Mouse (Mus musculus): Measurements from ENCODE around the gene Nipsnap3a.

The Nipsnap3a gene

DNA sequence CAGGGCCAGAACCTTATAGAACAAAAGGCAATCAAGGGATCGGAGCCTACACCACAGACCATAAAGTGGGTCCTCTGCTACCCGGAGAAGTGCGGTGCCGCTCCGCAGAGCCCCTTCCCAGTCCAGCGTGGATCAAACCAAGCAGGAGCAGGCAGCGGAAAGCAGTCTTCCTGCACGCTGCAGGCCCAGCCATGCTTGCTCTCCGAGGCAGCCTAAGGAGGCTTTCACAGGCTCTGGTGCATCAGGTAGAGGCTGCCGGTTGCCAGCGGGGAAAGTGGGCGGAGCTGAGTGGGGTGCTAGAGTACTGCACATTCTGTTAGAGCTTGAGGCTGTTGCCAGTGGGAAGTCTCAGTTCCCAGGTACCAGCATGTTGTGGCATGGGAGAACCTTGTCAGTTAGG lies at the start of gene Nipsnap3a:
Gene Nipsnap3a (plus strand): TSS at position 25 of the 400 bp plus-strand sequence.
- peak; percentile 59 for DNase-seq (ENCODE audit: low read depth, low spot score)

DNA sequence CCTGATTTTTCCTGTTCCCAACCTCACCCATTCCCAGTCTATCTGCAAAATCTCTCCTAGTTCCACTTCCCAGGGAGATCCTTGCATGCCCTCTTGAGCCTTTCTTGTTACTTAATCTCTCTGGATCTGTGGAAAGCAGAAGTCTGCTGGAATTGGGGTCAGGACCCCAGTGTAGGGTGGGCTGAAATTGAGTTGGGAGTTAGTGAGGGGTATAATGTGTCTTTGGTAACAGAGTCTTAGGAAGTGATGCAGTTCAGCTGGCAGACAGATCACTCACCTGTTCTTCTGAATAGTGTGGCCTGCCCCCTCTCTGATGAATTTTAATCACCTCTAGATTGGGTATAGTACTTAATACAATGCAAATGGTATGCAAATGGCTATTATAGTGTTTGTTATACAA lies 42.4 kb upstream of the Nipsnap3a start:
- DNase-seq (ENCODE audit: low read depth, low spot score): no peak

DNA sequence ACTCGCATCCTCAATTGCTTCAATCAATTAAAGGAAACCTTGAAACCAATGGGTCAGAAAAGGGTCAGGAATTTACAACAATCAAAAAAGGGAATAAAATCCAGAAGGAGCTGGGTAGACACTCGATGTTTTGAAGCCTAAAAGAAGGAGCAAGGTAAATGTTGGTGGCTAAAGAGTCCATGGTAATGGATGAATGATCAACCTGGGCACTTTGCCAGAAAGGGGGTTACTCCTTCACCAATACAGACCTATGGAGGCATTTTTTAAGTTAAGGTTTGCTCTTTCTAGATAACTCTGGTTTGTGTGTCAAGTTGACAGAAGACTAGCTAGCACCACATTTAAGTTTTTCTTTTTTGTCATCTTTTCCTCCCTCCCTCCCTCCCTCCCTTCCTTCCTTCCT lies 40.1 kb upstream of the Nipsnap3a start:
- DNase-seq (ENCODE audit: low read depth, low spot score): no peak

DNA sequence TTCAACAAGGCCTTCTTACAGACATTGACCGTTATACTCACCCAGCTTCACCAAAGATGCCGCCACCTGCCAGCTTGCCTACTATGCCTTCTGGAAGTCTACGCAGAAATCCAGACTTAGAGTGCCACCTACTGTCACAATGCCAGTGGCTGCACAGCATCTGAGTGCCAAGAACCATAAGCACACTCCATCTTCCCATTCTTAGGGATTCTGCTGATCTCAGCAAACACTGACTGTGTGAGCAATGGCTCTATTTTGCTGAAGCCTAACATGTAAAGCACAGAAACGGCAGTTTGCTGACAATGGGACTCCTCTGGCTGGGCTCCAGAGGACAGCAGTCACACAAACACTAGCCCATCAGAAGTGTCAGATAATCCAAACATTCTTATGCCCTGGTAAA lies 30.4 kb upstream of the Nipsnap3a start:
- peak; percentile 41 for DNase-seq (ENCODE audit: low read depth, low spot score)

DNA sequence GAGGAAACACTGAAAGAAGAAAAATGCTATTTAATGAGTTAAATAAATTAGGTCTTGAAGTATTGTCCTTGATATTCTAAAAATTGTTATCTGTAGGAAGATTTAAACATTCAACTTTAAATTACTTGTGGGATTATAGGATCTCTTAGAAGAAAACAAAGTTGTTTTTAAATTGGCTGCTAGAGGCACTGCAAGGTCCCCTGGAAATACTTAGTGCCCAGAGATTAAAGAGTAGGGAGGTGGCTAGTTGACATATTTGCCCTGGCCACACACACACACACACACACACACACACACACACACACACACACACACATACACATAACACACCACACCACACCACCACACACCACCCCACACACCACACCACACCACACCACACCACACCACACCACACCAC lies 24.8 kb upstream of the Nipsnap3a start, which contains the start of gene Olfr270:
Gene Olfr270 (plus strand): TSS at position 301 of the 400 bp plus-strand sequence.
- no peak for DNase-seq (ENCODE audit: low read depth, low spot score)

- peak; percentile 48 for DNase-seq (ENCODE audit: low read depth, low spot score)
These were observed 3.9 kb upstream of the Nipsnap3a start for GRCm38 (mm10) chr4:52985216-52985615.

GRCm38 (mm10) chr4:52986266-52986665 lies 2.8 kb upstream of the Nipsnap3a start:
- no peak for DNase-seq (ENCODE audit: low read depth, low spot score)

- DNase-seq (ENCODE audit: low read depth, low spot score): no peak
These were observed 10.4 kb downstream of the Nipsnap3a start for GRCm38 (mm10) chr4:52999449-52999848.

DNA sequence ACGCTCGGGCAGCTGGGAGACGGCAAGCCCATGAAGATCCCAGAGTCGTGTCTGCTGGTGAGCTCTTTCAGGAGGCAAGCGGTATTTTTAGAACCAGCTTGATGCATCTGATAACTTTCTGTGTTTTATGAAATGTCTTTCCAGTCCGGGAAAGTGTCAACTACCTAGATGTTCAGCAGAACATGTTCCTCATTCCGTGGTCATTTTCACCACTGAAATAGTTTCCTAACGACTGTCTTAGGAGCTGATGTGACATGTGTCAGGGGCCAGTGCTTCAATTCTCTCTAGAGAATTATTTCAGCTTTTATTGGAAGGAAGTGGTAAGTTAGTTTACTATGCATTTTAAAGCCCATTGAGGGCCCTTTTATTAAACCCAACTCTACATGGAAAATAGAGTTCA lies 11.1 kb downstream of the Nipsnap3a start:
- no peak for DNase-seq (ENCODE audit: low read depth, low spot score)

- DNase-seq (ENCODE audit: low read depth, low spot score): peak; percentile 18
These were observed 20.1 kb downstream of the Nipsnap3a start for GRCm38 (mm10) chr4:53009183-53009582.

- no peak for DNase-seq (ENCODE audit: low read depth, low spot score)
These were observed 20.8 kb downstream of the Nipsnap3a start for GRCm38 (mm10) chr4:53009871-53010270.

GRCm38 (mm10) chr4:53011732-53012361 lies 22.8 kb downstream of the Nipsnap3a start, which contains the start of gene Nipsnap3b:
Gene Nipsnap3b, plus strand, starts transcription at chr4:53011880.
- peak; percentile 96 for DNase-seq (ENCODE audit: low read depth, low spot score)

GRCm38 (mm10) chr4:53014421-53014820 lies 25.3 kb downstream of the Nipsnap3a start:
- DNase-seq (ENCODE audit: low read depth, low spot score): peak; percentile 33

GRCm38 (mm10) chr4:53015024-53015423 lies 26.0 kb downstream of the Nipsnap3a start:
- DNase-seq (ENCODE audit: low read depth, low spot score): no peak

GRCm38 (mm10) chr4:53018392-53018791 lies 29.3 kb downstream of the Nipsnap3a start:
- DNase-seq (ENCODE audit: low read depth, low spot score): no peak

GRCm38 (mm10) chr4:53023189-53023925 lies 34.3 kb downstream of the Nipsnap3a start:
- no peak for DNase-seq (ENCODE audit: low read depth, low spot score)

DNA sequence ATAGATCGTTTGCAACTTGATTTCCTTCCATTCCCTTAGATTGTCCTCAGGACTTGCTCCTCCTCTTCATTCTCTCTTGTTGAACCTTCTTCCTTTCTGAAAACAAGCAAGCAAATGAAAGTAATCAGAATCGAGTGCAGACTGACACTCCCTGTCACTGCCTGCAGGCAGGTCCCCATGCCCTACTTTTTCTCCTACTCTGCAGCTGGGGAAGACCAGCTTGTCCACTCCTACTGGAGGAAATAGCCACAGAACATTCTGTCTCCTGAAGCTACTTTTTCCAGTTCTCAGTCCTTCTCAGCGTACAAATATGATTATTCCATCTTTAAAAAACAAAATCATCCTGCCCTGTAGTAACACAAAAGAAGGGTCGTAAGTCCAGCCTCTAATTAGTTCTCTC lies 35.3 kb downstream of the Nipsnap3a start:
- DNase-seq (ENCODE audit: low read depth, low spot score): no peak

- DNase-seq (ENCODE audit: low read depth, low spot score): no peak
These were observed 38.7 kb downstream of the Nipsnap3a start for GRCm38 (mm10) chr4:53027811-53028210.

DNA sequence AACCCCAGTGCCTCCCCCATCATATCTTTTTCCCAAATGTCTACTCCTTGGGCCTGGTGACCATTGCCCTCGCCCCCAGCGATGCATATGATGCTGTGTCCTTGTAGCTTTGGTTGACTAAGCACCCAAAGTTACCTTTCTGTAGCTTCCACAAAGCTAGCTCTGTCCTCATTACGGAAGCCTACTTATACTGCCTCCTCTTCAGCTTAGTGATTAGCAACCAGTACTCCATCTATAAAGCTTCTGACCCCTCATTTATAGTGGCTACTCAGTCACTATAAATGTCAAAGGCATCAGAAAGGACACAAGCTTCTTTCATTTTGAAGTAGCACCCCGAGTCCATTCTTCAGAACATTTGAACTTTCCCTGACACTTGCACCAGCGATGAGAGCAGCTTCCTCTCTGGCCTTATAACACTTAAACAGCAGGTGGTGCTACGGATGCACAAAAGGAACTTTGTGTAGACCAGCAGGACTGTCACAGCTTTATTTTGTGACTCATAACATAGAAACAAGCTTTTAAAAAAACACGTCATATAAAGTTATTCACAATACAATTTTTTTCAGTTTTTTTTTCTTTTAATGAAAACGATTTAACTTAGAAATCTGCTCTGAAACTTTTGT lies 41.4 kb downstream of the Nipsnap3a start:
- peak; percentile 41 for DNase-seq (ENCODE audit: low read depth, low spot score)

DNA sequence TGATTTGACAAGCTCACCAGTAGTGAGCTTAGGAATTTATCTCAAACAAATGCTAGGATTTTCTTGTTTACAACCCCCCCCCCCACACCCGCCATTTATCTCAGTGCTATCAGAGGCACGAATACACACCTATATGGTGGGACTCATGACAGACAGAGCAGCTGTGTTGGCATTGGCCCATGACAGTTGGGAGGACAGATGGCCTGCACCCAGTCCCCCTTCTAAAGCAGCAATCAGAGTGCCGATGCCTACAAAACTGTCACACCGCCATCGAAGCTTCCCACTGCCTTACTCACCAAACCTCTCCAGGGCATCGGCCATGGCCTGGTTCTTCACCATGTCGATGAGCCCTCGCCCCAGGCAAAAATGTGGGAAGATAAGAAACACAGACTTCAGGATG lies 54.7 kb downstream of the Nipsnap3a start:
- DNase-seq (ENCODE audit: low read depth, low spot score): no peak

DNA sequence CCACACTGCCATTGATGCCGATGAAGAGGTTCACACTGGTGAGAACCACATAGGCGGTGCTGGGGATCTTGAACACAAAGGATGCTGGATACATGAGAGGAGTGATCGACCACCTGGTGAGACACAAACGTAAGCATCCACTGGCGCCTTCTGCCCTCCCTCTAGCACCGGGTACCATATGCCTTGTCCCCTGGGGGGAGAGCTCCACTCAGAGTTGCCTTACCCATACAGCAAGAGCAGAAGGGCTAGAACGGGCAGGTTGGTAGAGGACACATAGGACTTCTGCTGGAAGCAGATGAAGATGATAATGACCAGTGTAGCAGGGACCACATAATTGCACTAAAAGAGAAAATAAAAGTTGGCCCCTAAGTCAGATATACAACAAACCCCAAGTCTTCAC lies 56.7 kb downstream of the Nipsnap3a start:
- DNase-seq (ENCODE audit: low read depth, low spot score): no peak

- peak; percentile 52 for DNase-seq (ENCODE audit: low read depth, low spot score)
These were observed 57.4 kb downstream of the Nipsnap3a start for GRCm38 (mm10) chr4:53046238-53047022.
